Mouse (Mus musculus) c-Kit-positive CD71-positive TER-119-negative erythroid progenitor cells, embryonic 14.5 days (primary cell): ENCODE results near the gene Ybx1.

Experiments
- DNase-seq: peaks from one replicate; pipeline ENCODE4 v3.0.0-alpha.2; 2013; ENCODE audit warnings: low read depth

Ybx1 gene

DNA sequence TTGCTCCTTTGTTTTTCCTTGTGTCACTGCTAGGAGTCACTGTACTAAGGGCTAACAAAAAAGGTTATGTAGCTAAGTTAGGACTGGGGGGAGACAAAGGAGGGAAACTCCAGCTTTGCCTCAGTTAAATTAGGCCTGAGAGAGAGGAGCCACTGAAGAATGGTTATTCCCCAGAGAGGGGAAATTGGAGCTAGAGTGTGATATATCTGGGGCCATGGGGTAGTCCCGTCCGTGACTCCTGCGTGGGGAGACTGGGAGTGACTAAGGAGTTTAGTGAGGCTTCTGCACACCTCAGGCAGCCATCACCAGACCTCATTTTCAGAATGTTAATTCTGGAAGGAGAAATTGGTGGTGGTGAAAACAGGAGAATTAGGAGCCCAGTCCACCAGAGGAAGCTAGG lies 60.1 kb downstream of the Ybx1 start:
- DNase-seq = no peak

DNA sequence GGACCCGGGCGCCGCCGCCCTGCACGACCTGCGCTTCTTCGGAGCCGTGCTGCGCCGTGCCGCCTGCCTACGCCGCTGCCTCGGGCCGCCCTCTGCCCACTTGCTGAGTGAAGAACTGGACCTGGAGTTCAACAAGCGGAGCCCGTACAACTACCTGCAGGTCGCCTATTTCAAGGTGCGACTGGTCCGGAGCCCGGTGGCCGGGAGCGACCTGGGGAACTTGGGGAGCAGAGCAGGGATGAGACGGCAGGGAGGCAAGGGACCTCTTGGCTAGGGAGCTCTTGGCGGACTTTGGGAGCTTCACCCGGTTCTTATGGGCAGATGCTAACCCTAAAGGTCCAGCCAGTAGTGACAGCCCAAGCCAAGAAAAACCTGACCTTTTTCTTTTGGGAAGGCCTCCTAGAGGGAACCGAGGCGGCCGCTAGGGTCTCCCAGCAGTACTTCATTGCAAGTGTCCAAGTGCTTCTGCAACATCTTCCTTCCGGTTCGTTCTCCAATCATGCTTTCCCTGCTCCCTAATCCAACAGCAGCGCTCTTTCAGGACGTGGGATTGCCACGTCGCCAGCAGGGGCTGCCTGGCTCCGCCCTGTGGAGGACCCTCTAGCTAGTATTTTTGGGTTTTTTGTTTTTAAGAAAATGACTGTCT lies 61.0 kb downstream of the Ybx1 start:
- DNase-seq = no peak

DNA sequence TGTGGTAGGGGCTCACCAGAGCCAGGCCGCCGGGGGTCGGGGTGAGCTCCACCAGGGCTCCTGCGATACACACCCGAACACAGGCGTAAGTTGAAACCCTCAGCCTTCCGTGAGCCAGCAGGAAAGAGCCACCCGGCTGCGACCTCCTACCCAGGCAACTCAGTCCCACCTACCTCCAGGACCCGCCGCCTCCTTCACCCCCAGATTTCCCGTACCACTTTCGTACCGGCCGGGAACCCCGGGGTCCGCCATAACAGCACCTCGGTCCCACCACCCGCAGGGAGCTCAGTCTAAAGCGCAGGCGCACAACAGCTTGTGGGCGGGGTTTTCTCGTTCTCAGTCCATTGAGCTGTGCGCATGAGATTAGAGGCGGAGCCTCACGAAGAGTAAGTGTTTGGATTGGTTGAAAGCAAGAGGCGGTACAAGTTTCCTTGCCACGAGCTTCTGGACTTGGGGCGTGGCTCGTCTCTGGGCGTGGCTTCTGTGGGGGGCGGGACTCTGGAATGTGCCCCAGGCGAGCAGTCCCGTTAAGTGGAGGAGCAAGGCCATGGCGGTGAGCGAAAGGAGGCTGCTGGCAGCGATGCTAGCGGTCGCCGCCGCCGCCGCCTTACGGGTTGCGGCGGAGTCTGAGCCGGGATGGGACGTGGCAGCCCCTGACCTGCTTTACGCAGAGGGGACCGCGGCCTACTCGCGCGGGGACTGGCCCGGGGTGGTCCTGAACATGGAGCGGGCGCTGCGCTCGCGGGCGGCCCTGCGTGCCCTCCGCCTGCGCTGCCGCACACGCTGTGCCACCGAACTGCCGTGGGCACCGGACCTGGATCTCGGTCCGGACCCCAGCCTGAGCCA lies 61.8 kb downstream of the Ybx1 start, which contains the start of the genes AU022252 and P3h1:
TSS of gene AU022252 (minus strand) at position 303 of the 846 bp plus-strand sequence.
TSS of gene P3h1 (plus strand) at position 506 of the 846 bp plus-strand sequence.
- DNase-seq = peak; percentile 100
